Mouse (Mus musculus): ENCODE data around the gene Cryl1. TPM values are rescaled to one million over a fixed set of nuclear protein-coding genes. Genes with fewer than 3 reads are reported as not detected.

Cryl1 gene
- polyA plus RNA-seq, 1 experiment from 2014 or later, result 8.8 TPM

GRCm38 (mm10) chr14:57259341-57259740 is 139.0 kb downstream of the Cryl1 start:
- Histone ChIP-seq H3K4me1 (no peaks in the 10 kb centered on the region), H3K36me3 (replicated peaks) (no peaks in the 10 kb centered on the region), H3K4me2 (no peak overlapping the region), H3K4me3 (replicated peaks) (no peak overlapping the region), H3K27ac (no peak overlapping the region), H3K9me3 (no peaks in the 10 kb centered on the region), H3K9ac (no peak overlapping the region), H3K27me3 (no peaks in the 10 kb centered on the region)
- no peak for ATAC-seq (ENCODE audit: low FRiP score)
- WGBS, result 93% methylated on average over 8 of the region's 8 CpGs

GRCm38 (mm10) chr14:57248661-57249060 is 149.7 kb downstream of the Cryl1 start:
- H3K4me1 ChIP-seq, result no peaks in the 10 kb centered on the region
- H3K4me2 ChIP-seq, result no peak overlapping the region
- no peak for ATAC-seq (ENCODE audit: low FRiP score)
- 53% methylated on average over 3 of the region's 3 CpGs for WGBS
- H3K9ac ChIP-seq, result no peak overlapping the region
- no peak overlapping the region for H3K27ac ChIP-seq
- H3K9me3 ChIP-seq, result no peaks in the 10 kb centered on the region
- no peak overlapping the region for H3K4me3 ChIP-seq (replicated peaks)
- H3K36me3 ChIP-seq (replicated peaks), result no peaks in the 10 kb centered on the region
- H3K27me3 ChIP-seq, result no peaks in the 10 kb centered on the region

- no peak overlapping the region for H3K9ac ChIP-seq
- no peak overlapping the region for H3K27ac ChIP-seq
- H3K4me1 ChIP-seq, result no peaks in the 10 kb centered on the region
- no peaks in the 10 kb centered on the region for H3K27me3 ChIP-seq
- no peak for ATAC-seq (ENCODE audit: low FRiP score)
- H3K4me3 ChIP-seq (replicated peaks), result no peak overlapping the region
- no peak overlapping the region for H3K4me2 ChIP-seq
- H3K36me3 ChIP-seq (replicated peaks), result no peaks in the 10 kb centered on the region
- WGBS, result 85% methylated on average over 6 of the region's 6 CpGs
- no peaks in the 10 kb centered on the region for H3K9me3 ChIP-seq
Measured at GRCm38 (mm10) chr14:57246575-57246974, 151.8 kb downstream of the Cryl1 start.

DNA sequence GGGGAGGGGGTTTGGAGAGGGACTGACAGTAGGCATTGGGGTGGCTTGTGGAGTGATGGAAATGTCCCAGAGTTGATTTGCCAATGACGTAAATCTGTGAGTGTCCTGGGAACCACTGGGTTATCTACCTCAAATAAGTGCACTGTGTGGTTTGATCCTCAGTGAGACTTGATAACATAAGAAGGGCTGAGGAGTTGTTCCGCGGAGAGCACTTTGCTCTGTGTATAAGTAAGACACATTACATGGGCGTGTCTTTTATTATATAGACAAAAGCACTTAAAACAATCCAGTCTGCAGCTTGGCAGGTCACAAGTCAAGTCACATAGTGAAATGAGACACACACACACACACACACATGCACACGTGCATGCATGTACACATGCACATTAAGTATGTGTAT is 155.4 kb downstream of the Cryl1 start:
- H3K9ac ChIP-seq, result no peak overlapping the region
- H3K36me3 ChIP-seq (replicated peaks), result no peaks in the 10 kb centered on the region
- ATAC-seq (ENCODE audit: low FRiP score), result no peak
- no peak overlapping the region for H3K4me3 ChIP-seq (replicated peaks)
- no peak overlapping the region for H3K27ac ChIP-seq
- H3K4me1 ChIP-seq, result no peaks in the 10 kb centered on the region
- 88% methylated on average over 5 of the region's 5 CpGs for WGBS
- H3K4me2 ChIP-seq, result no peak overlapping the region
- H3K9me3 ChIP-seq, result no peaks in the 10 kb centered on the region
- no peaks in the 10 kb centered on the region for H3K27me3 ChIP-seq

DNA sequence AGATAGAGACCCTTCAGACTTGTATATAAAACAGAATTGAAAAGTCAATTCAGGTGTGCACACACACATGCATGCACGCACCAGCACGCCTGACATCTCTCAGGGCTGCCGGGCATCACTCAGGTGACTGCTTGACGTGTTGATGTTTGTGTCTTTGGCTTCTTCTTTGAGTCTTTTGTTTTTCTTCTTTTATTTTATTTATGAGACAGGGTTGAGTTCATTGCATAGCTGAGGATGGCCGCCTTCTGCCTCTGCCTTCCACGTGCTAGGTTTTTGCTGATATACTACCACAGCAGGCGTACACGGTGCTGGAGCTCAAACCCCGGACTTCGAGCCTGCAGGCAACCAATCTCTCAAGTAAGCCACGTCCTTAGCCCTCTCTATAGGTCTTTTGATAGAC is 163.1 kb downstream of the Cryl1 start:
- no peak for ATAC-seq (ENCODE audit: low FRiP score)
- no peaks in the 10 kb centered on the region for H3K36me3 ChIP-seq (replicated peaks)

GRCm38 (mm10) chr14:57234711-57235110 is 163.6 kb downstream of the Cryl1 start:
- Histone ChIP-seq H3K36me3 (replicated peaks) (no peaks in the 10 kb centered on the region), H3K4me1 (0 out of 2 replicates have a peak, but pooled peaks cover 4% of the 10 kb centered on the region), H3K9ac (no peak overlapping the region; the same call in 1 of the 2 replicates), H3K9me3 (no peaks in the 10 kb centered on the region), H3K4me2 (no peak overlapping the region), H3K27me3 (no peaks in the 10 kb centered on the region), H3K4me3 (replicated peaks) (no peak overlapping the region), H3K27ac (no peak overlapping the region)
- ATAC-seq (ENCODE audit: low FRiP score), result no peak
- WGBS, result 3% methylated on average over 4 of the region's 4 CpGs

More for the DNA sequence above, 163.1 kb downstream of the Cryl1 start:
- Histone ChIP-seq H3K9ac (no peak overlapping the region), H3K4me1 (0 out of 2 replicates have a peak, but pooled peaks cover 4% of the 10 kb centered on the region), H3K4me3 (replicated peaks) (no peak overlapping the region), H3K9me3 (no peaks in the 10 kb centered on the region), H3K4me2 (no peak overlapping the region), H3K27me3 (no peaks in the 10 kb centered on the region), H3K27ac (no peak overlapping the region)
- WGBS, result 74% methylated on average over 11 of the region's 11 CpGs

DNA sequence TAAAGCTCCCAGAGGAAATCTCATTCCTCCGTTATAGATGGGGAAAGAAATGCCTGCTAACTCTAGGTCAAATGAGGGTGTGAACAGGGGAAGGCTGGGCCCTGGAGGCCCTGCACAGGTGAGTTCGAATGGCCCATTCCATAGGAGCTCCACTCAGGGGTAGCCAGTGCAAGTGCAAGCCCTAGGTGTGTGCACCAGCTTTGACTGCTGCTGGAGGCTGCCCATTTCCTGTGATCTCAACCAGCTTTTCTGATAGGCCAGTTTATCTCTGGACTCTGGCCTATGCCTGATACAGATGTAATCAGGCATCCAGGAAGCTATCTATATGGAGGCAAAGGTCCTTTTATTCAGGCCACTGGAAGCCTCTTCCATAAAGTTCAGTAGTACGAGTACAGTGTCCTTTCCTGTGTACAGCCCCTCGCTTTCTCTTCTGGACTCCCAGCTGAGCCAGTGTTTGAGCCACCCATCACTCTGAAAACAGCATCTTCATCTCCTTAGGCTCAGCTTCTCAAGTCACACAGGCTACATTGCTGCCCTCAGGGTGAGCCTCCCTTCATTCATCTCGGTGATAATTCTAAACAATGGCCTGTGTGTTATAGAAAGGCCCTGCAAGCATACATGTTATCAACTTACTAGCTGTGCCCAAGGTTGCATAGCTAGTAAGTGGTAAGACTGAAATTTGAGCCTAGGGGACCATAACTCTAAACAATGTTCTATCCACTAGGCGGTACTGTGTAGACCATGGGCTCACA is 167.9 kb downstream of the Cryl1 start:
- no peak for ATAC-seq (ENCODE audit: low FRiP score)
- WGBS, result 78% methylated on average over 6 of the region's 6 CpGs
- no peak overlapping the region for H3K9ac ChIP-seq
- no peak overlapping the region for H3K4me3 ChIP-seq (replicated peaks)
- 0 out of 2 replicates have a peak, but pooled peaks cover 4% of the 10 kb centered on the region for H3K4me1 ChIP-seq
- no peak overlapping the region for H3K27ac ChIP-seq
- no peaks in the 10 kb centered on the region for H3K27me3 ChIP-seq
- no peak overlapping the region for H3K4me2 ChIP-seq
- no peaks in the 10 kb centered on the region for H3K36me3 ChIP-seq (replicated peaks)
- no peaks in the 10 kb centered on the region for H3K9me3 ChIP-seq

Other genes starting within 250 kb of the Cryl1 start
- gene Ift88, start 25.5 kb upstream of the Cryl1 start, polyA plus RNA-seq (2016; fragmentation: Nextera tagmentation; extraction: Ambion mirVana), result 15.4 and 16.4 TPM in 2 replicates
- gene Il17d, start 126.2 kb upstream of the Cryl1 start, polyA plus RNA-seq (2016; fragmentation: Nextera tagmentation; extraction: Ambion mirVana), result 2.1 and 2.7 TPM in 2 replicates
- gene Eef1akmt1, start 173.1 kb upstream of the Cryl1 start, polyA plus RNA-seq (2016; fragmentation: Nextera tagmentation; extraction: Ambion mirVana), result 71.6 and 77.7 TPM in 2 replicates

Measured in forebrain, embryonic 12.5 days (tissue).